Mouse (Mus musculus) myocyte (in vitro differentiated cells): ENCODE data around the gene Fam167b. TPM values are rescaled to one million over a fixed set of nuclear protein-coding genes. Genes with fewer than 3 reads are reported as not detected.

Experiments
- H3K27me3 ChIP-seq: one replicate; pipeline ENCODE4 v1.6.1; 2011; ENCODE audit not compliant: control insufficient read depth, insufficient read depth, insufficient read length
- H3K36me3 ChIP-seq: one replicate; pipeline ENCODE4 v1.6.1; 2011; ENCODE audit not compliant: control insufficient read depth, insufficient read depth
- H3K4me2 ChIP-seq: one replicate; pipeline ENCODE4 v1.6.1; 2011; ENCODE audit warnings: low read depth, control low read depth
- H3K4me3 ChIP-seq: one replicate; pipeline ENCODE4 v1.5.1; 2011; ENCODE audit warnings: mild to moderate bottlenecking, control low read depth, moderate library complexity
- H3K79me2 ChIP-seq: one replicate; pipeline ENCODE4 v1.6.1; 2011; ENCODE audit not compliant: control insufficient read depth, insufficient read depth
- H3ac ChIP-seq: one replicate; pipeline ENCODE4 v1.6.1; 2011; ENCODE audit not compliant: control insufficient read depth, insufficient read length
- CEBPB ChIP-seq: IDR thresholded peaks from 2 replicates; pipeline ENCODE4 v1.6.1; 2011; ENCODE audit warnings: mild to moderate bottlenecking, moderate library complexity; ENCODE audit not compliant: poor library complexity, insufficient read depth, severe bottlenecking
- E2F4 ChIP-seq: IDR thresholded peaks from one replicate; pipeline ENCODE4 v1.6.1; 2011; ENCODE audit warnings: mild to moderate bottlenecking, control low read depth, moderate library complexity; ENCODE audit not compliant: insufficient read depth
- MAX ChIP-seq: IDR thresholded peaks from one replicate; pipeline ENCODE4 v1.6.1; 2011; ENCODE audit warnings: low read depth, mild to moderate bottlenecking, control low read depth
- MYOD1 ChIP-seq, 3 experiments: IDR thresholded peaks; one replicate each; pipeline ENCODE4 v1.6.1; 2011; ENCODE audit warnings: control low read depth in 2 of 3, low read depth in 2 of 3, mild to moderate bottlenecking in 2 of 3, moderate library complexity in 1 of 3; ENCODE audit not compliant: insufficient read length in 2 of 3, control insufficient read depth in 1 of 3
- MYOG ChIP-seq, 3 experiments: IDR thresholded peaks; one replicate each; pipeline ENCODE4 v1.6.1; 2011; ENCODE audit warnings: control low read depth in 2 of 3, low read depth in 2 of 3, mild to moderate bottlenecking in 2 of 3; ENCODE audit not compliant: insufficient read length in 2 of 3, control insufficient read depth in 1 of 3, insufficient read depth in 1 of 3
- POLR2A ChIP-seq: IDR thresholded peaks from one replicate; pipeline ENCODE4 v1.6.1; 2011; ENCODE audit warnings: low read depth, mild to moderate bottlenecking, control low read depth, moderate library complexity; ENCODE audit not compliant: insufficient read length
- POLR2AphosphoS2 ChIP-seq: IDR thresholded peaks from one replicate; pipeline ENCODE4 v1.6.1; 2011; ENCODE audit warnings: low read depth, control low read depth; ENCODE audit not compliant: insufficient read length
- REST ChIP-seq: IDR thresholded peaks from one replicate; pipeline ENCODE4 v1.6.1; 2011; ENCODE audit warnings: mild to moderate bottlenecking, control low read depth, moderate library complexity; ENCODE audit not compliant: insufficient read depth, insufficient read length
- SRF ChIP-seq: IDR thresholded peaks from one replicate; pipeline ENCODE4 v1.6.1; 2011; ENCODE audit warnings: low read depth; ENCODE audit not compliant: control insufficient read depth, insufficient read length
- TCF12 ChIP-seq: IDR thresholded peaks from one replicate; pipeline ENCODE4 v1.6.1; 2011; ENCODE audit warnings: mild to moderate bottlenecking, control low read depth; ENCODE audit not compliant: poor library complexity, insufficient read depth, severe bottlenecking
- TCF3 ChIP-seq: IDR thresholded peaks from one replicate; pipeline ENCODE4 v1.6.1; 2011; ENCODE audit warnings: low read depth, control low read depth; ENCODE audit not compliant: insufficient read length
- USF1 ChIP-seq: IDR thresholded peaks from one replicate; pipeline ENCODE4 v1.6.1; 2011; ENCODE audit warnings: low read depth, mild to moderate bottlenecking, control low read depth, moderate library complexity
- polyA plus RNA-seq: library from polyadenylated mRNA; unstranded; fragments of >200 nt; fragmentation: generic; extraction: Trizol; gene quantifications from one replicate; pipeline ENCODE4 v1.2.1, GENCODE M21; 2012; ENCODE audit warnings: missing spikeins

Fam167b gene
- polyA plus RNA-seq, 1 experiment: 0.10 TPM

DNA sequence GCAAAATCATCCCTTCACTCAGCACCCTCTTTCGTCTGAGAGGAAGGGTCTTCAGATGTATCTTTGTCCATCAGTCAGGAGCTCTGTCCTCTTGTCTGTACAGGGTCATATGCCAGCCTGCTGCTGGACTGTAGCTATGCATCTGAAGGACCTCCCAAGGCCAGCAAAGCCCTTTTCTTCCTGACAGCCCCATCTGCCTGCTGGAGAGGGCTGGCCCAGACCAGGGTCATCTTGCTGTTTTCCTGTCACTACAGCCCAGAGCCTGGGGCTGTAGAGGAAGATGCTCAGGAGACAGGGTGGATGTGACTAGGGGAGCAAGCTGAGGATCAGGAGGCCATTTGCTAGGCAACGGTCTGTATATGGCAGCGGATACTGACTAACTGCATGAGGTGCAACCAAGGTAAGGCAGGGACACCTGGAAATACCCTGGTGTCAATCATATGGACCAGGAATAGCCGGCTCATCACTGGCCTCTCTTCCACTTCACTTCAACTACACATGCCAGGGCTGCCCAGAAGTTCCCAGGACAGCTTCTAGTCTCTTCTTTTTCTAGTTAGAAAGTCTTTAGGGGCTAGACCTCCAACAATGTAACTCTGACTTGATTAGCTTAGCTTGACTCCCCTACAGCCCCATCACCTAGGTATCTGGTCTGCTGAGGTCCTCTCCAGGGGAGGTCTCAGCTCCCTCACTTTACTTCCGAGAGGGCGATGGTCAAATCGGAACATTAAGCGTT, 44.6 kb upstream of the Fam167b start:
- Histone ChIP-seq H3K79me2 (peaks cover 5% of the 10 kb centered on the region), H3K4me3 (peak overlapping the region; percentile 50), H3K27me3 (no peaks in the 10 kb centered on the region), H3ac (no peak overlapping the region), H3K4me2 (peak overlapping the region; percentile 99), H3K36me3 (peaks cover 6% of the 10 kb centered on the region)
- TF ChIP-seq SRF: no peak
- no peak for TF ChIP-seq CEBPB
- no peak for TF ChIP-seq TCF3
- TF ChIP-seq MYOG (IDR thresholded peaks at IDR 0.05; ENCODE audit: control insufficient read depth in 1 of 3, insufficient read depth in 1 of 3, insufficient read length in 2 of 3, low read depth in 2 of 3): no peak
- TF ChIP-seq TCF12: no peak
- no peak for TF ChIP-seq E2F4
- TF ChIP-seq REST: no peak
- TF ChIP-seq POLR2AphosphoS2: no peak

DNA sequence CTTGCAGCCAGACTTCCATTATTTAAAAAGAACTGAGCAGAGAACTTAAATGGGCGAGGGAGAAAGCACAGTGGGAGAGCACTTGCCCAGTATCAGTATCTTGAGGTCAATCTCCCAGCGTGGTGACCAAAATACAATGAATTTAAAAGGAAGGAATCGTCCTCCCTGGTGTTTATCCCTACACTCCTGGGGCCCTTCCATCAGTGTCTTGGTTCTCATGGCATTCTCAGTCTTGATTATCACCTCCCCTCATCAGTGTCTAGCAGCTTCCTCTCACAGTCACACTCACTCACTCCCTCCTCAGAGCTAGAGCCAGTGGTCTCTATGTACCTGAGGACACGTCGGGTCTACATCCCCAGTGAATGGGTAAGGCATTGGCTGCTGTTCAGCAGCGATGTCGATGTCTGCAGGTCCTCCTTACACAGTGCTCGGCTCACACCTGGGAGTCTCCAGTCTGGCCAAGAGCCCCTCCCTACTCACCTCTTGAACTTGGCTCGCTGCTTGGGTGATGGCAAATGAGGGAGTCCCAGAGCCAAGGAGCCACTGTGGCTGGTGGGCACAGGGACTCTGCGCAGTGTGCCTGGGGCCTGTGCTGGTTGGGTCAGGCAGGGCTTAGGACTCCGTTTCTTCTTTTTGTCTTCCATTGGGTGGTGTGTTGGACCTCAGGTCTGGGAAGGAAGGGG, 43.9 kb upstream of the Fam167b start:
- peak overlapping the region; percentile 50 for H3K4me3 ChIP-seq
- H3ac ChIP-seq: no peak overlapping the region
- no peaks in the 10 kb centered on the region for H3K27me3 ChIP-seq
- H3K36me3 ChIP-seq: peaks cover 6% of the 10 kb centered on the region
- TF ChIP-seq POLR2AphosphoS2: no peak
- TF ChIP-seq CEBPB: no peak
- TF ChIP-seq MYOD1 (IDR thresholded peaks at IDR 0.05; ENCODE audit: control insufficient read depth in 1 of 3, insufficient read length in 2 of 3, low read depth in 2 of 3): no peak
- peaks cover 5% of the 10 kb centered on the region for H3K79me2 ChIP-seq
- peak overlapping the region; percentile 99 for H3K4me2 ChIP-seq

DNA sequence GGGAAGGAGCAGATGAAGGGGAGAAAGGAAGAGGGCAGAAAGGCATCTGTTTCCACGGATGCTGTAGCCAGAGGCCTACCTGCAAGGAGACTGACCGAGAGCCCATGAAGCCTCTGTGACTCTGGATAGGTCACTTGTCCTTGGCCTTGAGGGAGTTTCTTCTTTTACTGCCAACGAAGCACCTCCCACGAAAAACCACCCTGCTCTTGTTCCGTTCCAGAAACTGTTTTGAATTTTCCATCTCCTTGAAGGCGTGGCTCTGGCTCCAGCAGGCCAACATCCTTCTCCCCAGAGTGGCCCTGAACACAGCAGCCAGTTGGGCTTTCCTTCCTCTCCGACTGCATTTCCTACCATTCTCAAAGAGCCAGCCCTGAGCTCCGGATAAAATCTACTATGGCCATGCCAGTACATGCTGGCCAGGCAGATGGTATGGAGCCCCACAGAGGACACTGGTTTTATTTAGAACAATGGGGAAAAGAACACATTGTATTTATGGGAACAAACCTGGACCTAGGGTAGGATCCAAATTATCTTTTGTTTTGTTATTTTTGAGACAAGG, 43.0 kb upstream of the Fam167b start:
- TF ChIP-seq TCF12: no peak
- no peak for TF ChIP-seq MAX
- no peak for TF ChIP-seq MYOG (IDR thresholded peaks at IDR 0.05; ENCODE audit: control insufficient read depth in 1 of 3, insufficient read depth in 1 of 3, insufficient read length in 2 of 3, low read depth in 2 of 3)
- TF ChIP-seq E2F4: no peak
- TF ChIP-seq USF1: no peak
- TF ChIP-seq CEBPB: no peak
- TF ChIP-seq SRF: no peak
- TF ChIP-seq MYOD1 (IDR thresholded peaks at IDR 0.05; ENCODE audit: control insufficient read depth in 1 of 3, insufficient read length in 2 of 3, low read depth in 2 of 3): no peak
- TF ChIP-seq POLR2AphosphoS2: no peak
- no peak for TF ChIP-seq POLR2A
- Histone ChIP-seq H3K4me3 (no peak overlapping the region), H3K27me3 (no peaks in the 10 kb centered on the region), H3K36me3 (no peaks in the 10 kb centered on the region), H3K4me2 (no peak overlapping the region), H3ac (no peak overlapping the region), H3K79me2 (peaks cover 5% of the 10 kb centered on the region)

DNA sequence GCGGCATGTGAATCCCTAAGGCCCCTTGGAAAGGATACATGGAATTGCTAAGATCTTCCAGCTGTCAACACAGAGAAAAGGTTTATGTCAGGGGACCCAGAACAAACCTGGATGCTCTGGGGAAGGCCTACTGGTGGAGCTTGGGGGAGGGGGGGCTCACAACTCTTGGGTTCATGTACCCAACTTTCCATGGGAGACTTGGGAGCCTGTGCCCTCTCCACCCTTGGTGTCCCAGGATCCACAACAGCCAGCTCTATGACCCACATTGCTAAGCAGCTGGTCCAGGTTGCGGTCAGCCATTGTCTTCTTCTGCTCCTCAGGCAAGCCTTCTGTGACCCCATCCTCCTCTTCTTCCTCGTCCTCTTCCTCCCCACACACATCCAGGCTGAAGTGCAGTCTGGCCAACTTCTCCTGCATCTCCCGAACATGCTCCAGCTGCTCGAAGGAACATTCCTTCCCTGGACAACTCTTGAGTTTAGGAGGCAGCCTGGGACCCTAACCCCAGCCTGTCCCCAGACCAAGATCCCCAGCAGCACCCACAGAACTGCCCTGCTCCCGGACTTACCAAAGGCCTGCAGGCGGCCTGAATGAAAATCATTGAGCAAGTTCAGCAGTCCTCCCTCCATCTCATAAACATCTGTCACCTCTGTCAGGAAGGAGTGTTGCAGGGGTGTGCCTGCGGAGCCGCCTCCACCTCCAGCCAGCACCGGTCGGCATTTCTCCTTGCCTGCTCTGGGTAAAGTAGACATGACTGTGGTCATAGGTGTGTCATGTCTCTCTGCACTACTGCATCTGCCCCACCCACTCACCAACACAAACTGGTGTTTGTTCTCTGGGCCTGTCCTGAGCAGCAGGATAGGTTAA, 42.3 kb upstream of the Fam167b start:
- TF ChIP-seq SRF (no peak), MYOD1 (IDR thresholded peaks at IDR 0.05; ENCODE audit: control insufficient read depth in 1 of 3, insufficient read length in 2 of 3, low read depth in 2 of 3) (no peak), POLR2A (no peak), REST (no peak), MYOG (IDR thresholded peaks at IDR 0.05; ENCODE audit: control insufficient read depth in 1 of 3, insufficient read depth in 1 of 3, insufficient read length in 2 of 3, low read depth in 2 of 3) (no peak), TCF12 (no peak), CEBPB (no peak), MAX (no peak), USF1 (no peak), POLR2AphosphoS2 (no peak), E2F4 (no peak), TCF3 (no peak)
- no peak overlapping the region for H3ac ChIP-seq

More for the DNA sequence above, 42.3 kb upstream of the Fam167b start:
- Histone ChIP-seq H3K27me3 (no peaks in the 10 kb centered on the region), H3K79me2 (peaks cover 5% of the 10 kb centered on the region), H3K4me2 (no peak overlapping the region), H3K36me3 (no peaks in the 10 kb centered on the region), H3K4me3 (no peak overlapping the region)
